Mouse (Mus musculus): ENCODE measurements at regions not wholly inside any gene's neighbourhood (a gene's known extent, or its start where the extent isn't known, plus 50 kb on each side); places are given as distances from the start of the nearest gene placed in this dataset.
A peak's percentile ranks its signal among the peaks of the same experiment; 100 is the strongest.

- H3K36me3 ChIP-seq (ENCODE audit: control insufficient read depth, insufficient read depth, low read length), result no peaks in the 10 kb centered on the region
- no peak overlapping the region for H3K4me3 ChIP-seq (ENCODE audit: low read depth, low read length)
- H3K4me2 ChIP-seq, result no peak overlapping the region
- ATAC-seq (replicated peaks; ENCODE audit: insufficient number of reproducible peaks, low FRiP score, low TSS enrichment), result no peak
- H3K9ac ChIP-seq (ENCODE audit: low read depth, low read length), result no peak overlapping the region
- no peaks in the 10 kb centered on the region for H3K9me3 ChIP-seq (replicated peaks; ENCODE audit: control insufficient read depth, low read length)
- H3K27me3 ChIP-seq (ENCODE audit: control insufficient read depth, insufficient read depth, low read length), result no peaks in the 10 kb centered on the region
- H3K27ac ChIP-seq (ENCODE audit: low read depth, low read length), result no peak overlapping the region
- 69% methylated on average over 6 of the region's 6 CpGs for WGBS (ENCODE audit: insufficient replicate concordance)
- H3K4me1 ChIP-seq (ENCODE audit: control insufficient read depth, insufficient read depth, low read length), result no peaks in the 10 kb centered on the region
Measured at GRCm38 (mm10) chr17:64950802-64951624, 115.1 kb upstream of the 4930583I09Rik start.

- ATAC-seq (replicated peaks; ENCODE audit: insufficient number of reproducible peaks, low FRiP score, low TSS enrichment), result 0 out of 2 replicates have a peak, but pooled peaks have one; percentile 52
- 65% methylated on average over 2 of the region's 2 CpGs for WGBS (ENCODE audit: insufficient replicate concordance)
- Histone ChIP-seq H3K4me1 (ENCODE audit: control insufficient read depth, insufficient read depth, low read length) (no peaks in the 10 kb centered on the region), H3K27ac (ENCODE audit: low read depth, low read length) (no peak overlapping the region), H3K4me2 (no peak overlapping the region), H3K9me3 (replicated peaks; ENCODE audit: control insufficient read depth, low read length) (no peaks in the 10 kb centered on the region), H3K36me3 (ENCODE audit: control insufficient read depth, insufficient read depth, low read length) (no peaks in the 10 kb centered on the region), H3K9ac (ENCODE audit: low read depth, low read length) (no peak overlapping the region), H3K4me3 (ENCODE audit: low read depth, low read length) (no peak overlapping the region), H3K27me3 (ENCODE audit: control insufficient read depth, insufficient read depth, low read length) (peaks cover 3% of the 10 kb centered on the region; the same call in 1 of the 2 replicates)
Measured at GRCm38 (mm10) chr17:64943213-64943612, 107.3 kb upstream of the 4930583I09Rik start.

- H3K4me1 ChIP-seq (ENCODE audit: control insufficient read depth, insufficient read depth, low read length), result no peaks in the 10 kb centered on the region
- H3K9ac ChIP-seq (ENCODE audit: low read depth, low read length), result no peak overlapping the region
- no peak for ATAC-seq (replicated peaks; ENCODE audit: insufficient number of reproducible peaks, low FRiP score, low TSS enrichment)
- H3K4me3 ChIP-seq (ENCODE audit: low read depth, low read length), result no peak overlapping the region
- no peak overlapping the region for H3K27ac ChIP-seq (ENCODE audit: low read depth, low read length)
- H3K36me3 ChIP-seq (ENCODE audit: control insufficient read depth, insufficient read depth, low read length), result no peaks in the 10 kb centered on the region
- 85% methylated on average over 6 of the region's 6 CpGs for WGBS (ENCODE audit: insufficient replicate concordance)
- H3K9me3 ChIP-seq (replicated peaks; ENCODE audit: control insufficient read depth, low read length), result no peaks in the 10 kb centered on the region
- no peak overlapping the region for H3K4me2 ChIP-seq
- H3K27me3 ChIP-seq (ENCODE audit: control insufficient read depth, insufficient read depth, low read length), result peaks cover 3% of the 10 kb centered on the region; the same call in 1 of the 2 replicates
Measured at GRCm38 (mm10) chr17:64941555-64941954, 105.7 kb upstream of the 4930583I09Rik start.

GRCm38 (mm10) chr17:64935683-64936082 lies 99.8 kb upstream of the 4930583I09Rik start:
- Histone ChIP-seq H3K36me3 (ENCODE audit: control insufficient read depth, insufficient read depth, low read length) (no peaks in the 10 kb centered on the region), H3K27me3 (ENCODE audit: control insufficient read depth, insufficient read depth, low read length) (no peaks in the 10 kb centered on the region), H3K4me2 (no peak overlapping the region), H3K4me1 (ENCODE audit: control insufficient read depth, insufficient read depth, low read length) (no peaks in the 10 kb centered on the region; the same call in 1 of the 2 replicates), H3K27ac (ENCODE audit: low read depth, low read length) (no peak overlapping the region), H3K9ac (ENCODE audit: low read depth, low read length) (no peak overlapping the region), H3K4me3 (ENCODE audit: low read depth, low read length) (no peak overlapping the region), H3K9me3 (replicated peaks; ENCODE audit: control insufficient read depth, low read length) (no peaks in the 10 kb centered on the region)
- ATAC-seq (replicated peaks; ENCODE audit: insufficient number of reproducible peaks, low FRiP score, low TSS enrichment), result no peak
- WGBS (ENCODE audit: insufficient replicate concordance), result 58% methylated on average over 4 of the region's 4 CpGs

- no peak overlapping the region for H3K9ac ChIP-seq (ENCODE audit: low read depth, low read length)
Measured at GRCm38 (mm10) chr17:64934411-64934810, 98.5 kb upstream of the 4930583I09Rik start.

GRCm38 (mm10) chr17:64930816-64931428 lies 95.1 kb upstream of the 4930583I09Rik start:
- 50% methylated on average over 7 of the region's 7 CpGs for WGBS (ENCODE audit: insufficient replicate concordance)
- no peaks in the 10 kb centered on the region for H3K9me3 ChIP-seq (replicated peaks; ENCODE audit: control insufficient read depth, low read length)
- no peak overlapping the region for H3K4me3 ChIP-seq (ENCODE audit: low read depth, low read length)
- H3K9ac ChIP-seq (ENCODE audit: low read depth, low read length), result no peak overlapping the region
- no peak for ATAC-seq (replicated peaks; ENCODE audit: insufficient number of reproducible peaks, low FRiP score, low TSS enrichment)
- no peaks in the 10 kb centered on the region; the same call in 1 of the 2 replicates for H3K4me1 ChIP-seq (ENCODE audit: control insufficient read depth, insufficient read depth, low read length)
- H3K27ac ChIP-seq (ENCODE audit: low read depth, low read length), result no peak overlapping the region
- H3K4me2 ChIP-seq, result no peak overlapping the region
- no peaks in the 10 kb centered on the region for H3K27me3 ChIP-seq (ENCODE audit: control insufficient read depth, insufficient read depth, low read length)
- H3K36me3 ChIP-seq (ENCODE audit: control insufficient read depth, insufficient read depth, low read length), result no peaks in the 10 kb centered on the region

More at GRCm38 (mm10) chr17:64934411-64934810, 98.5 kb upstream of the 4930583I09Rik start:
- no peak overlapping the region for H3K27ac ChIP-seq (ENCODE audit: low read depth, low read length)
- H3K4me2 ChIP-seq, result no peak overlapping the region
- no peak overlapping the region for H3K4me3 ChIP-seq (ENCODE audit: low read depth, low read length)
- ATAC-seq (replicated peaks; ENCODE audit: insufficient number of reproducible peaks, low FRiP score, low TSS enrichment), result no peak
- H3K36me3 ChIP-seq (ENCODE audit: control insufficient read depth, insufficient read depth, low read length), result no peaks in the 10 kb centered on the region
- H3K4me1 ChIP-seq (ENCODE audit: control insufficient read depth, insufficient read depth, low read length), result no peaks in the 10 kb centered on the region; the same call in 1 of the 2 replicates
- H3K27me3 ChIP-seq (ENCODE audit: control insufficient read depth, insufficient read depth, low read length), result no peaks in the 10 kb centered on the region
- no peaks in the 10 kb centered on the region for H3K9me3 ChIP-seq (replicated peaks; ENCODE audit: control insufficient read depth, low read length)
- 71% methylated on average over 1 of the region's 1 CpGs for WGBS (ENCODE audit: insufficient replicate concordance)

- Histone ChIP-seq H3K9ac (ENCODE audit: low read depth, low read length) (no peak overlapping the region), H3K4me3 (ENCODE audit: low read depth, low read length) (no peak overlapping the region), H3K9me3 (replicated peaks; ENCODE audit: control insufficient read depth, low read length) (no peaks in the 10 kb centered on the region), H3K4me1 (ENCODE audit: control insufficient read depth, insufficient read depth, low read length) (peaks cover 5% of the 10 kb centered on the region), H3K27ac (ENCODE audit: low read depth, low read length) (no peak overlapping the region), H3K36me3 (ENCODE audit: control insufficient read depth, insufficient read depth, low read length) (no peaks in the 10 kb centered on the region), H3K27me3 (ENCODE audit: control insufficient read depth, insufficient read depth, low read length) (no peaks in the 10 kb centered on the region), H3K4me2 (no peak overlapping the region)
- no peak for ATAC-seq (replicated peaks; ENCODE audit: insufficient number of reproducible peaks, low FRiP score, low TSS enrichment)
- WGBS (ENCODE audit: insufficient replicate concordance), result 89% methylated on average over 5 of the region's 5 CpGs
Measured at GRCm38 (mm10) chr17:64923762-64924161, 87.9 kb upstream of the 4930583I09Rik start.

GRCm38 (mm10) chr17:64922235-64922634 lies 86.4 kb upstream of the 4930583I09Rik start:
- 64% methylated on average over 4 of the region's 4 CpGs for WGBS (ENCODE audit: insufficient replicate concordance)
- H3K27ac ChIP-seq (ENCODE audit: low read depth, low read length), result no peak overlapping the region
- H3K4me3 ChIP-seq (ENCODE audit: low read depth, low read length), result no peak overlapping the region
- no peaks in the 10 kb centered on the region for H3K27me3 ChIP-seq (ENCODE audit: control insufficient read depth, insufficient read depth, low read length)
- no peaks in the 10 kb centered on the region for H3K9me3 ChIP-seq (replicated peaks; ENCODE audit: control insufficient read depth, low read length)
- H3K9ac ChIP-seq (ENCODE audit: low read depth, low read length), result no peak overlapping the region
- no peak for ATAC-seq (replicated peaks; ENCODE audit: insufficient number of reproducible peaks, low FRiP score, low TSS enrichment)
- H3K4me2 ChIP-seq, result no peak overlapping the region
- no peaks in the 10 kb centered on the region for H3K36me3 ChIP-seq (ENCODE audit: control insufficient read depth, insufficient read depth, low read length)
- peaks cover 5% of the 10 kb centered on the region for H3K4me1 ChIP-seq (ENCODE audit: control insufficient read depth, insufficient read depth, low read length)
